Mouse (Mus musculus) heart, postnatal 0 days (tissue): ENCODE measurements around the gene Epha6.

Experiments used
- CTCF ChIP-seq: IDR thresholded peaks from 2 replicates; pipeline ENCODE4 v1.5.1; 2016; ENCODE audit warnings: antibody characterized with exemption, control low read depth, low read depth
- EP300 ChIP-seq: IDR thresholded peaks from 2 replicates; pipeline ENCODE4 v1.6.1; 2016; ENCODE audit warnings: antibody characterized with exemption, low read depth

GRCm38 (mm10) chr16:59846574-59846973 lies 758.8 kb downstream of the Epha6 start:
- TF ChIP-seq CTCF (peak; percentile 60), EP300 (no peak)
